Mouse (Mus musculus) heart, embryonic 15.5 days (tissue): ENCODE measurements around the gene Lrrc58. TPM values are rescaled to one million over a fixed set of nuclear protein-coding genes. Genes with fewer than 3 reads are reported as not detected.

Source experiments
- ATAC-seq: fragments of 200-750 bp; cut with Nextera tagmentation; replicated peaks from 2 replicates; pipeline ENCODE4 v1.8.0; 2017; ENCODE audit warnings: low read depth, moderate TSS enrichment; ENCODE audit not compliant: insufficient number of reproducible peaks, insufficient read depth, low FRiP score
- H3K27ac ChIP-seq: fragments of 300-500 bp; sonication (generic); 2 replicates; pipeline ENCODE4 v1.5.1; 2015; ENCODE audit warnings: mild to moderate bottlenecking, inconsistent platforms
- H3K27me3 ChIP-seq: fragments of 300-500 bp; sonication (generic); 2 replicates; pipeline ENCODE4 v1.6.1; 2015; ENCODE audit warnings: inconsistent platforms
- H3K36me3 ChIP-seq: fragments of 300-500 bp; sonication (generic); 2 replicates; pipeline ENCODE4 v1.6.1; 2015; ENCODE audit warnings: mild to moderate bottlenecking, inconsistent platforms
- H3K4me1 ChIP-seq: fragments of 300-500 bp; sonication (generic); replicated peaks from 2 replicates; pipeline ENCODE4 v1.6.1; 2015; ENCODE audit warnings: inconsistent platforms
- H3K4me2 ChIP-seq: fragments of 300-500 bp; sonication (generic); 2 replicates; pipeline ENCODE4 v1.6.1; 2015; ENCODE audit warnings: inconsistent platforms, mild to moderate bottlenecking, moderate library complexity
- H3K4me3 ChIP-seq: fragments of 300-500 bp; sonication (generic); 2 replicates; pipeline ENCODE4 v1.5.1; 2015; ENCODE audit warnings: mild to moderate bottlenecking, inconsistent platforms
- H3K9ac ChIP-seq: fragments of 300-500 bp; sonication (generic); 2 replicates; pipeline ENCODE4 v1.6.1; 2015; ENCODE audit warnings: mild to moderate bottlenecking, inconsistent platforms
- H3K9me3 ChIP-seq: fragments of 300-500 bp; sonication (generic); replicated peaks from 2 replicates; pipeline ENCODE4 v1.6.1; 2016; ENCODE audit warnings: inconsistent platforms
- WGBS: fragments of 180-500 bp; shearing (Covaris S2); methylation state at CpG from one replicate; pipeline ENCODE4 v1.1.7; 2015; ENCODE audit warnings: mixed read lengths; 5-methylcytosine and 5-hydroxymethylcytosine counted together
- polyA plus RNA-seq: library from polyadenylated mRNA; unstranded; fragments of >200 nt; fragmentation: Nextera tagmentation; extraction: Ambion mirVana; gene quantifications from 2 replicates; pipeline ENCODE4 v1.2.1, GENCODE M21; 2015

Lrrc58 gene
- polyA plus RNA-seq, 1 experiment from 2014 or later: 36.4 TPM

GRCm38 (mm10) chr16:37927117-37927516 is 58.9 kb downstream of the Lrrc58 start:
- Histone ChIP-seq H3K4me2 (no peak overlapping the region), H3K27ac (no peak overlapping the region), H3K4me1 (peaks cover 5% of the 10 kb centered on the region; the same call in 1 of the 2 replicates), H3K27me3 (no peaks in the 10 kb centered on the region), H3K36me3 (no peaks in the 10 kb centered on the region), H3K9ac (no peak overlapping the region), H3K4me3 (no peak overlapping the region), H3K9me3 (no peaks in the 10 kb centered on the region)
- no peak for ATAC-seq
- WGBS: 62% methylated on average over 4 of the region's 4 CpGs

DNA sequence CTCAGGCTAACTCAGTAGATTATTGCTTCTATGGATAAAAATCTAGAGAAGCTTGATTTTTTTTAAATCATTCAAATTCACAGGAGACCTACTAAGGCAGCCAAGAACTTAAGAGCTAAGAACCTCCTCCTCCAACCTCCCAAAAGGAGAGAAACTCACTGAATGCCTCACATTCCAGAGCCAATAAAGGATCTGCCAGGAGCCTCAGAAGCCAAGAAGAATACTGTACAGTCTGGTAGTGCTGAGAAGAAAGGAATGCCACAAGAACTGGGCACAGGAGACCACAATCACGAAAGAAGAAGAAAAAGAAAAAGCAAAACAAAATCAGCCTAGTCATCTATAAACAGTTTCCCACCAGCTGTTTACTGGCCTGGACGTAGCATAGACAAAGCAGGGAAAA is 60.8 kb downstream of the Lrrc58 start:
- Histone ChIP-seq H3K4me1 (peaks cover 5% of the 10 kb centered on the region; the same call in 1 of the 2 replicates), H3K36me3 (no peaks in the 10 kb centered on the region), H3K4me3 (no peak overlapping the region), H3K27me3 (no peaks in the 10 kb centered on the region), H3K9ac (no peak overlapping the region), H3K27ac (no peak overlapping the region), H3K4me2 (no peak overlapping the region), H3K9me3 (no peaks in the 10 kb centered on the region)
- ATAC-seq: no peak
- WGBS: 69% methylated on average over 2 of the region's 2 CpGs

GRCm38 (mm10) chr16:37929626-37930025 is 61.4 kb downstream of the Lrrc58 start:
- H3K27me3 ChIP-seq: no peaks in the 10 kb centered on the region
- H3K36me3 ChIP-seq: no peaks in the 10 kb centered on the region
- peaks cover 5% of the 10 kb centered on the region; the same call in 1 of the 2 replicates for H3K4me1 ChIP-seq
- no peak overlapping the region for H3K27ac ChIP-seq
- no peak for ATAC-seq
- H3K9me3 ChIP-seq: no peaks in the 10 kb centered on the region
- 85% methylated on average over 2 of the region's 2 CpGs for WGBS
- no peak overlapping the region for H3K9ac ChIP-seq
- H3K4me3 ChIP-seq: no peak overlapping the region
- H3K4me2 ChIP-seq: no peak overlapping the region

- H3K4me3 ChIP-seq: no peak overlapping the region
- no peak overlapping the region for H3K4me2 ChIP-seq
- H3K9ac ChIP-seq: no peak overlapping the region
- H3K27ac ChIP-seq: no peak overlapping the region
- no peaks in the 10 kb centered on the region for H3K36me3 ChIP-seq
- no peaks in the 10 kb centered on the region for H3K9me3 ChIP-seq
- no peaks in the 10 kb centered on the region for H3K4me1 ChIP-seq
- no peak for ATAC-seq
- no peaks in the 10 kb centered on the region for H3K27me3 ChIP-seq
- WGBS: 79% methylated on average over 2 of the region's 2 CpGs
Observed at GRCm38 (mm10) chr16:37934932-37935331, 66.7 kb downstream of the Lrrc58 start.

- no peak overlapping the region for H3K9ac ChIP-seq
- no peaks in the 10 kb centered on the region for H3K4me1 ChIP-seq
- H3K9me3 ChIP-seq: no peaks in the 10 kb centered on the region
- H3K27me3 ChIP-seq: no peaks in the 10 kb centered on the region
- whole genome bisulfite sequencing: 80% methylated on average over 8 of the region's 8 CpGs
- ATAC-seq: no peak
- no peak overlapping the region for H3K4me2 ChIP-seq
- no peak overlapping the region for H3K27ac ChIP-seq
- no peaks in the 10 kb centered on the region for H3K36me3 ChIP-seq
- no peak overlapping the region for H3K4me3 ChIP-seq
Observed at GRCm38 (mm10) chr16:37937276-37937675, 69.1 kb downstream of the Lrrc58 start.

Other genes starting within 250 kb of the Lrrc58 start
- gene Ndufb4, start 213.9 kb upstream of the Lrrc58 start, polyA plus RNA-seq: 64.7 and 134 TPM in 2 replicates
- gene Fstl1, start 91.5 kb upstream of the Lrrc58 start, polyA plus RNA-seq: 468 and 518 TPM in 2 replicates
- 4.9 and 6.3 TPM in 2 replicates for gene Gm36028, start 7.2 kb upstream of the Lrrc58 start, polyA plus RNA-seq
- gene Gpr156, start 48.1 kb downstream of the Lrrc58 start, polyA plus RNA-seq: 0.19 and 0.37 TPM in 2 replicates
- gene Gsk3b, start 220.6 kb downstream of the Lrrc58 start, polyA plus RNA-seq: 38.2 and 40.0 TPM in 2 replicates